ENCODE assay signal across 8 mouse cellular contexts in the genomic region with DNA sequence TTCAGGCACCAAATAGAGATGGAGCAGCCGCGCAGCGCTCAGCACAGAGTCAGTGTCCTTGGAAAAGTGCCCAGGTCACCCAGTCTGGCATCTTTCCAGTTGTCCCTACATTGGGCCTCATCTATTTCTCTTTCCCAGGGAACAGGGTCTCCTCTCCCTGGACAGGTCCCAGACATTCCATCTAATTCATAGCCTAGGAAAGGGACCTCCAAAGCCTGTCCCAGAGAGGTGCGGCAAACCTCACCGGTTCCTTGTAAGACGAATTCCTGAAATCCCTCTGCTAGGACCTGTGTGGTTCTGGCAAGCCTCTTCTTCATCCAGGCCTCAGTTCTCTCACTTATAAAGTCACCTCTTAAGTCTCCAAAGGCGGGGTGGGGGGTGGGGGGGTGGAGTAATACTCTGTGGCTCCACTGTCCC. TPM values are rescaled to one million over a fixed set of nuclear protein-coding genes. Genes with fewer than 3 reads are reported as not detected.
DNase-seq lines count a peak whose midpoint lies in the region; ATAC-seq lines count a peak whose summit lies in the region.

No protein-coding gene starts in this region.

- ATAC-seq in hindbrain, embryonic 11.5 days (ENCODE audit: low FRiP score), result no peak

- 25% methylated on average over 6 of the region's 7 CpGs for WGBS in hindbrain, embryonic 11.5 days

- no peak overlapping the region for H3K4me3 ChIP-seq in hindbrain, embryonic 11.5 days (ENCODE audit: low read depth, low read length)

- peak overlapping the region; percentile 32 for H3K4me2 ChIP-seq in hindbrain, embryonic 11.5 days (replicated peaks; ENCODE audit: low read depth, low read length)

- H3K27me3 ChIP-seq in hindbrain, embryonic 11.5 days (ENCODE audit: control insufficient read depth, insufficient read depth, low read length), result no peaks in the 10 kb centered on the region

- H3K36me3 ChIP-seq in hindbrain, embryonic 11.5 days (ENCODE audit: control insufficient read depth, insufficient read depth, low read length), result peaks cover 25% of the 10 kb centered on the region

- H3K9me3 ChIP-seq in hindbrain, embryonic 11.5 days (ENCODE audit: control insufficient read depth, low read length), result no peaks in the 10 kb centered on the region

- H3K27ac ChIP-seq in hindbrain, embryonic 11.5 days (ENCODE audit: low read depth, low read length), result peak overlapping the region; percentile 80

- peaks cover 40% of the 10 kb centered on the region for H3K4me1 ChIP-seq in hindbrain, embryonic 11.5 days (replicated peaks; ENCODE audit: control insufficient read depth, insufficient read depth, low read length)

- peak; percentile 63 for DNase-seq in gastrocnemius, adult 18-20 months (ENCODE audit: low spot score)
- DNase-seq in gastrocnemius, postnatal 4 days (ENCODE audit: low spot score in 2 of 2), result no peak
- DNase-seq in cerebellum, postnatal 36 days, result peak; percentile 50 to 58
- no peak for DNase-seq in hindbrain, embryonic 11.5 days (ENCODE audit: low spot score)
- DNase-seq in lung, postnatal 36 days, result peak; percentile 48
- DNase-seq in layer of hippocampus, adult 8-10 months (ENCODE audit: low spot score in 2 of 2), result no peak
- DNase-seq in layer of hippocampus, postnatal 14 days (ENCODE audit: low spot score in 2 of 2), result no peak
- no peak for DNase-seq in ovary, postnatal 14 days (ENCODE audit: low spot score)

- peak overlapping the region; percentile 12; the same call in 1 of the 2 replicates for H3K9ac ChIP-seq in hindbrain, embryonic 11.5 days (ENCODE audit: low read depth, low read length)

RNA-seq across cellular contexts. Expression of gene Txnrd2, which starts 30.6 kb away (rescaled TPM):
- total RNA-seq in gastrocnemius, adult 18-20 months (2021), result 10 to 100 TPM; 19.8 to 20.8 TPM
- total RNA-seq in gastrocnemius, postnatal 4 days (2021), result 10 to 100 TPM; 10.1 to 14.9 TPM
- polyA plus RNA-seq in hindbrain, embryonic 11.5 days (2014; fragmentation: Nextera tagmentation; extraction: Ambion mirVana), result 22.2 and 23.8 TPM in 2 replicates
- total RNA-seq in layer of hippocampus, adult 8-10 months (2022), result 10 to 100 TPM; 19.4 to 24.4 (median 21.0) TPM
- 10 to 100 TPM; 19.5 to 22.1 TPM for total RNA-seq in layer of hippocampus, postnatal 14 days (2021)

RNA-seq across cellular contexts. Expression of gene Comt, which starts 31.0 kb away (rescaled TPM):
- total RNA-seq in gastrocnemius, adult 18-20 months (2021), result 10 to 100 TPM; 37.3 to 41.0 TPM
- 10 to 100 TPM; 52.9 to 62.8 TPM for total RNA-seq in gastrocnemius, postnatal 4 days (2021)
- 49.6 and 53.9 TPM in 2 replicates for polyA plus RNA-seq in hindbrain, embryonic 11.5 days (2014; fragmentation: Nextera tagmentation; extraction: Ambion mirVana)
- total RNA-seq in layer of hippocampus, adult 8-10 months (2022), result 10 to 100 TPM; 67.1 to 80.6 (median 76.9) TPM
- total RNA-seq in layer of hippocampus, postnatal 14 days (2021), result 10 to 100 TPM; 57.1 to 66.8 TPM

RNA-seq across cellular contexts. Expression of gene Arvcf, which starts 47.6 kb away (rescaled TPM):
- total RNA-seq in gastrocnemius, adult 18-20 months (2021), result 1 to 10 TPM; 7.7 to 8.4 TPM
- 10 to 100 TPM; 34.6 to 36.9 TPM for total RNA-seq in gastrocnemius, postnatal 4 days (2021)
- 59.2 and 62.0 TPM in 2 replicates for polyA plus RNA-seq in hindbrain, embryonic 11.5 days (2014; fragmentation: Nextera tagmentation; extraction: Ambion mirVana)
- 10 to 100 TPM; 35.5 to 52.4 (median 41.6) TPM for total RNA-seq in layer of hippocampus, adult 8-10 months (2022)
- total RNA-seq in layer of hippocampus, postnatal 14 days (2021), result 10 to 100 TPM; 43.3 to 46.4 TPM

RNA-seq across cellular contexts. Expression of gene Tango2, which starts 47.7 kb away (rescaled TPM):
- total RNA-seq in gastrocnemius, adult 18-20 months (2021), result 10 to 100 TPM; 42.5 to 54.5 TPM
- 10 to 100 TPM; 18.7 to 18.8 TPM for total RNA-seq in gastrocnemius, postnatal 4 days (2021)
- polyA plus RNA-seq in hindbrain, embryonic 11.5 days (2014; fragmentation: Nextera tagmentation; extraction: Ambion mirVana), result 51.3 and 54.0 TPM in 2 replicates
- total RNA-seq in layer of hippocampus, adult 8-10 months (2022), result 100 to 1,000 TPM; 112 to 138 (median 127) TPM
- 100 to 1,000 TPM; 106 to 114 TPM for total RNA-seq in layer of hippocampus, postnatal 14 days (2021)

Comparison
In these comparisons a context has a peak if more than half of its experiments do, and no peak if none do; other contexts are left out.
1. DNase-seq: peak in gastrocnemius, adult 18-20 months (single experiment), cerebellum, postnatal 36 days (2 of 2) and lung, postnatal 36 days (single experiment); none in gastrocnemius, postnatal 4 days (0 of 2), hindbrain, embryonic 11.5 days (single experiment), layer of hippocampus, adult 8-10 months (0 of 2), layer of hippocampus, postnatal 14 days (0 of 2) and ovary, postnatal 14 days (single experiment).